Mouse (Mus musculus): ENCODE measurements around the gene Gfpt1. TPM values are rescaled to one million over a fixed set of nuclear protein-coding genes. Genes with fewer than 3 reads are reported as not detected.
A peak's percentile ranks its signal among the peaks of the same experiment; 100 is the strongest.
"Not testable (repeated sequence)": the region's sequence is repeated elsewhere in the genome, so short reads cannot be mapped to it uniquely, and the experiment has no call there.

The Gfpt1 gene
- total and polyA plus RNA-seq, 2 experiments = 6.3 to 8.6 TPM

DNA sequence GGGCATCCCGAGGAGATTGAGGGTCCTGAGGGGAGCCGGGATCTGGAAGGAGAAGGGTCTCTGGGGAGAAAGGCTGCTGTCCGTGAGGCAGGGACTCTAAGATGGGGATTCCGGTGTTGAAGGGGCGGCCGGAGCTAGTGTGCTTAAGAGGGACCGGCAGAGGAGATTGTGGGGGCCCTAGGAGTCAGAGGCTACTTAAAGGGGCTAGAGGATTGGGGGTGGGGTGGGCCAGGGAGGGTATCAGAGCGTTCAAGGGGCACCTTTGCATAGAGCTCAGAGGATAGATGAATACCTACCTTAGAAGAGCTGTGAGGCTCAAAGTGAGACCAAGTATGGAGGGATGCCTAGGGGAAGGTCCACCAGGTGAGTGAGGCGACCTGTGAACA lies 478 bp downstream of the Gfpt1 start:
- no peak for TF ChIP-seq POLR2A (IDR thresholded peaks at IDR 0.05; ENCODE audit: extremely low read depth, insufficient read depth, low read length)
- no peak for TF ChIP-seq CTCF (IDR thresholded peaks at IDR 0.05; ENCODE audit: low read depth, low read length)
- no peaks in the 10 kb centered on the region for H3K27me3 ChIP-seq (ENCODE audit: control insufficient read depth, insufficient read depth, low read length)
- 3% methylated on average over 9 of the region's 9 CpGs for WGBS
- H3K4me1 ChIP-seq (ENCODE audit: control insufficient read depth, insufficient read depth, low read length) = peaks cover 7% of the 10 kb centered on the region
- peaks cover 8% of the 10 kb centered on the region; the same call in 1 of the 2 replicates for H3K79me2 ChIP-seq (ENCODE audit: control insufficient read depth, insufficient read depth, low read length)
- H3K27ac ChIP-seq (replicated peaks; ENCODE audit: insufficient read depth, low read depth, low read length) = peak overlapping the region; percentile 53; the same call in 1 of the 2 replicates
- peak overlapping the region; percentile 97 for H3K9ac ChIP-seq (ENCODE audit: low read depth, low read length)
- no peak for DNase-seq (ENCODE audit: extremely low read depth, low read depth, low spot score)
- H3K36me3 ChIP-seq (ENCODE audit: control insufficient read depth, insufficient read depth, low read length) = peaks cover 3% of the 10 kb centered on the region; the same call in 1 of the 2 replicates
- H3K4me3 ChIP-seq (ENCODE audit: insufficient read depth, low read depth, low read length) = peak overlapping the region; percentile 90

DNA sequence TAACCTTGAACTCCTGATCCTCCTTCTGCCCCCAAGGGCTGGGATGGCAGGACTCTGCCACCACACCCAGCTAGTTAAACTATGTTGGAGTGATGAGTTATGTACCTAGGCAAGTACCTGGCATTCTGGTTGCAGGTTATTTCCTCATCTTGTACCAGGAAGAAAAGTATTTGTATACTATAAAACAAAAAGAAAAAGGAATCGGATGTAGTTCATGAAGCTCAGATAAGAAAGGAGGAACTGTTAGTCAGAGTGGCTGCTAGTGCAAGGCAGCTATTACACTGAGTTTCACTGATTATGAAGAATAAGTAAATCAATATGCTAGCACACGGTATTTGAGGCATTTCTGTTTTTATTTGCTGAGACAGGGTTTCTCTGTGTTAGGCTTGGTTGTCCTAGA lies 2.2 kb downstream of the Gfpt1 start:
- peak; percentile 23 for DNase-seq (ENCODE audit: extremely low read depth, low read depth, low spot score)
- Histone ChIP-seq H3K27ac (replicated peaks; ENCODE audit: insufficient read depth, low read depth, low read length) (no peak overlapping the region), H3K4me1 (ENCODE audit: control insufficient read depth, insufficient read depth, low read length) (peaks cover 7% of the 10 kb centered on the region), H3K36me3 (ENCODE audit: control insufficient read depth, insufficient read depth, low read length) (peaks cover 4% of the 10 kb centered on the region; the same call in 1 of the 2 replicates), H3K4me3 (ENCODE audit: insufficient read depth, low read depth, low read length) (no peak overlapping the region), H3K79me2 (ENCODE audit: control insufficient read depth, insufficient read depth, low read length) (peaks cover 8% of the 10 kb centered on the region; the same call in 1 of the 2 replicates), H3K9ac (ENCODE audit: low read depth, low read length) (no peak overlapping the region), H3K27me3 (ENCODE audit: control insufficient read depth, insufficient read depth, low read length) (no peaks in the 10 kb centered on the region)
- TF ChIP-seq POLR2A (IDR thresholded peaks at IDR 0.05; ENCODE audit: extremely low read depth, insufficient read depth, low read length) (no peak), CTCF (IDR thresholded peaks at IDR 0.05; ENCODE audit: low read depth, low read length) (no peak)
- 26% methylated on average over 2 of the region's 2 CpGs for WGBS

- Histone ChIP-seq H3K27me3 (ENCODE audit: control insufficient read depth, insufficient read depth, low read length) (no peaks in the 10 kb centered on the region), H3K27ac (replicated peaks; ENCODE audit: insufficient read depth, low read depth, low read length) (no peak overlapping the region), H3K9ac (ENCODE audit: low read depth, low read length) (no peak overlapping the region), H3K79me2 (ENCODE audit: control insufficient read depth, insufficient read depth, low read length) (peaks cover 8% of the 10 kb centered on the region; the same call in 1 of the 2 replicates), H3K4me1 (ENCODE audit: control insufficient read depth, insufficient read depth, low read length) (peaks cover 7% of the 10 kb centered on the region), H3K36me3 (ENCODE audit: control insufficient read depth, insufficient read depth, low read length) (peaks cover 4% of the 10 kb centered on the region; the same call in 1 of the 2 replicates), H3K4me3 (ENCODE audit: insufficient read depth, low read depth, low read length) (no peak overlapping the region)
- TF ChIP-seq POLR2A (IDR thresholded peaks at IDR 0.05; ENCODE audit: extremely low read depth, insufficient read depth, low read length) = no peak
- no peak for TF ChIP-seq CTCF (IDR thresholded peaks at IDR 0.05; ENCODE audit: low read depth, low read length)
- 88% methylated on average over 3 of the region's 3 CpGs for WGBS
- no peak for DNase-seq (ENCODE audit: extremely low read depth, low read depth, low spot score)
Measured at GRCm38 (mm10) chr6:87045507-87045906, 2.9 kb downstream of the Gfpt1 start.

DNA sequence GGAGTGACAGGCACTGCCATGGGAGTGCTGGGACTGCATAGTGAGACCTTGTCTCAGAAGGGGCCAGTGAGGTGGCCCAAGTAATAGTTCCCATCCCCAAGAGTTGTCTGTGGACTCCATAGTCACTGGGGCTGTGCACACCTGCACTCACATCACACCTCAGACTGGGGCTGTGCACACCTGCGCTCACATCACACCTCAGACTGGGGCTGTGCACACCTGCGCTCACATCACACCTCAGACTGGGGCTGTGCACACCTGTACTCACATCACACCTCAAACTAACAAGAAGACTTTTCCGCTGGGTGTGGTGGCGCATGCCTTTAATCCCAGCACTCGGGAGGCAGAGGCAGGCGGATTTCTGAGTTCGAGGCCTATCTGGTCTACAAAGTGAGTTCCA lies 6.1 kb downstream of the Gfpt1 start:
- H3K9ac ChIP-seq (ENCODE audit: low read depth, low read length); DNase-seq (ENCODE audit: extremely low read depth, low read depth, low spot score); H3K27ac ChIP-seq (replicated peaks; ENCODE audit: insufficient read depth, low read depth, low read length); H3K27me3 ChIP-seq (ENCODE audit: control insufficient read depth, insufficient read depth, low read length); H3K4me3 ChIP-seq (ENCODE audit: insufficient read depth, low read depth, low read length); H3K4me1 ChIP-seq (ENCODE audit: control insufficient read depth, insufficient read depth, low read length); H3K79me2 ChIP-seq (ENCODE audit: control insufficient read depth, insufficient read depth, low read length): not testable (repeated sequence)
- WGBS = over 99% methylated on average over 7 of the region's 7 CpGs
- H3K36me3 ChIP-seq (ENCODE audit: control insufficient read depth, insufficient read depth, low read length) = peaks cover 24% of the 10 kb centered on the region

GRCm38 (mm10) chr6:87051886-87052425 lies 9.3 kb downstream of the Gfpt1 start:
- Histone ChIP-seq H3K27ac (replicated peaks; ENCODE audit: insufficient read depth, low read depth, low read length) (no peak overlapping the region), H3K27me3 (ENCODE audit: control insufficient read depth, insufficient read depth, low read length) (no peaks in the 10 kb centered on the region), H3K4me3 (ENCODE audit: insufficient read depth, low read depth, low read length) (no peak overlapping the region), H3K79me2 (ENCODE audit: control insufficient read depth, insufficient read depth, low read length) (no peaks in the 10 kb centered on the region; the same call in 1 of the 2 replicates), H3K4me1 (ENCODE audit: control insufficient read depth, insufficient read depth, low read length) (no peaks in the 10 kb centered on the region), H3K36me3 (ENCODE audit: control insufficient read depth, insufficient read depth, low read length) (peaks cover 50% of the 10 kb centered on the region), H3K9ac (ENCODE audit: low read depth, low read length) (no peak overlapping the region)
- WGBS = 93% methylated on average over 10 of the region's 10 CpGs
- no peak for DNase-seq (ENCODE audit: extremely low read depth, low read depth, low spot score)
- no peak for TF ChIP-seq POLR2A (IDR thresholded peaks at IDR 0.05; ENCODE audit: extremely low read depth, insufficient read depth, low read length)
- TF ChIP-seq CTCF (IDR thresholded peaks at IDR 0.05; ENCODE audit: low read depth, low read length) = no peak

GRCm38 (mm10) chr6:87054193-87054592 lies 11.5 kb downstream of the Gfpt1 start:
- WGBS = 92% methylated on average over 8 of the region's 8 CpGs

More at GRCm38 (mm10) chr6:87054193-87054592, 11.5 kb downstream of the Gfpt1 start:
- Histone ChIP-seq H3K27me3 (ENCODE audit: control insufficient read depth, insufficient read depth, low read length) (no peaks in the 10 kb centered on the region), H3K36me3 (ENCODE audit: control insufficient read depth, insufficient read depth, low read length) (peaks cover 66% of the 10 kb centered on the region), H3K9ac (ENCODE audit: low read depth, low read length) (no peak overlapping the region), H3K79me2 (ENCODE audit: control insufficient read depth, insufficient read depth, low read length) (no peaks in the 10 kb centered on the region), H3K27ac (replicated peaks; ENCODE audit: insufficient read depth, low read depth, low read length) (no peak overlapping the region), H3K4me1 (ENCODE audit: control insufficient read depth, insufficient read depth, low read length) (no peaks in the 10 kb centered on the region), H3K4me3 (ENCODE audit: insufficient read depth, low read depth, low read length) (no peak overlapping the region)
- TF ChIP-seq CTCF (IDR thresholded peaks at IDR 0.05; ENCODE audit: low read depth, low read length) (no peak), POLR2A (IDR thresholded peaks at IDR 0.05; ENCODE audit: extremely low read depth, insufficient read depth, low read length) (no peak)
- DNase-seq (ENCODE audit: extremely low read depth, low read depth, low spot score) = no peak

Data from liver, adult 2 months (tissue).